Mouse (Mus musculus) testis, postnatal 14 days (tissue): ENCODE data around the gene Urad.

Source experiments
- DNase-seq: peaks from one replicate; pipeline ENCODE4 v3.0.0; 2021; ENCODE audit warnings: low spot score

Gene Urad

GRCm38 (mm10) chr5:147299255-147300000 lies 22.8 kb downstream of the Urad start:
- DNase-seq: no peak

DNA sequence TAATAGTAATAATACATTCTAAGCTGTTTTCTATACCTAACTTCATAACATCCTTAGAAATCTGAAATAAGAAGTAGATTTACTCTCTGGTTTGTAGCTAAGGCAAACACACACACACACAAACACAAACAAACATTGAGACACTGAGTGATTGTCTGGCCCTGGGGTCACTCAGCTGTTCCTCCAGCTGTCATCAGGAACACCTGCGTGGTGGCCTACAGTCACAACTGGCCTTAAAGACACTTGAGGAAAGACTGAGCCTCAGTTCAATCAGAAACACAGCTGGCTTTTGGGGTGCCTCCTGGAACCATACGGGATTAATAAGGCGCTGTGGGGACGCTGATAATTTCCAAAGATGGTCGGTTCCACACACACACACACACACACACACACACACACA lies 25.0 kb downstream of the Urad start:
- no peak for DNase-seq

GRCm38 (mm10) chr5:147294121-147294520 lies 28.1 kb downstream of the Urad start:
- no peak for DNase-seq

GRCm38 (mm10) chr5:147293127-147293910 lies 28.9 kb downstream of the Urad start:
- peak; percentile 73 for DNase-seq

DNA sequence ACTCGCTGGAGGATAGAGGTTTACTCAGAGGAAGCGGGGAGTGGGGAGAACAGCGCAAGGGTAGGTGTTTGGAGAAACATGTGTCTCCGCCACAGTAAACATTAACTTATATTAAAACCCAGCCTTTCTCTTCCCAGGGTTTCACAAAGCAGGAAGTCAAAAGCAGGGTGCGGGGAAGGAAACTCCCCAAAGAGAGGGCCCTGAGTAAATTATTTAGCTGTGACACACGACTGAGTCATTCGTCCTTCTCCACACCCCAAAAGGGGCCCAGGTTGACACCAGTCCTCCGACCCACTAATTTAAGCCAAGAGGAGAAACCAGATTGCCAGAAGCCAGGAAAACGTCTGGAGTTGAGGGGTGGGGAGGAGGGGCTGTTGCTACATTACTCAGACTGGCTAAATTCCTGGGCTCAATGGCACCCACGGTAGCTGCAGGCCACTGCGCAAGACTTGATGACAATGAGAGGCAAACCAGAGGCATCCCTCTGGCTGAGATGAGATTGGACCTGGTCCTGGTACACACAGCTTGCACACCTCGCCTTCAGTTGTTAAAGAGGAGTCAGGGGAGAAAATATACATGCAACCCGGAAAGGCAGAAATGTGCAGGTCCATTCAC lies 29.6 kb downstream of the Urad start:
- no peak for DNase-seq

- DNase-seq: no peak
These were observed 30.3 kb downstream of the Urad start for GRCm38 (mm10) chr5:147291764-147292505.

DNA sequence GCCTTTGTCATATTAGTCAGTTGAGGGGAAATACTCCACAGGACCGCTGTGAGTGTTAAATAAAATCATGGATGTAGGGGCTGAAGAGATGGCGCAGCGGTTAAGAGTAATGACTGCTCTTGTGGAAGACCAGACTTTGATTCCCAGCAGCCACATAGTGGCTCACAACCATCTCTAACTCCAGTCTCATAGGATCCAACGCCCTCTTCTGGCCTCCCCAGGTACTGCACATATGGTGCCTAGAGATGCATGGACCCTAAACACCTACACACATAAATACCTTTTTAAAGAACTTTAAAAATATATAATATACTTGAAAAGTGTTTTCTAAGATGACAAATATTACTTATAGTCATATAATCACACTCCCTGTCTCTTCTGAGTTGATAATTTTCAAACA lies 37.9 kb downstream of the Urad start:
- DNase-seq: no peak

DNA sequence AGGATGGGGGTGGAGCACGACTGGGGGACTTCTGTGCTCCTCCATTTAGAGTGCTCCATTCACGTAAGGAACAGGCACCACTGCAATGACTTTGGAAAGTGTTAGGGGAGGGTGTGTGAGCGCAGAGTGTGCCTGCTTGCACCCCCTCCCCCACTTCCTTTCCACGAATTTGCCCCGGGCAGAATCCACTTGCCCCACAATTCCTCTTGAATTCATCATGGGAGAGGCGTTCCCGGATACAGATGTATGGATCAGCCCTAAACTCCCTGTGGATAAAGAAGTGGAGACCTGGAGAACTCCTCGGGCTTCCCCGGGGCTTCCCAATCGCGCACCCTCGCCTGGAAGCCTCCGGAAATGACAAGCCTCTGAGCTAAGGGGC lies 44.7 kb downstream of the Urad start:
- DNase-seq: no peak

GRCm38 (mm10) chr5:147276701-147277546 lies 45.3 kb downstream of the Urad start:
- no peak for DNase-seq

GRCm38 (mm10) chr5:147275761-147276160 lies 46.5 kb downstream of the Urad start:
- DNase-seq: no peak

DNA sequence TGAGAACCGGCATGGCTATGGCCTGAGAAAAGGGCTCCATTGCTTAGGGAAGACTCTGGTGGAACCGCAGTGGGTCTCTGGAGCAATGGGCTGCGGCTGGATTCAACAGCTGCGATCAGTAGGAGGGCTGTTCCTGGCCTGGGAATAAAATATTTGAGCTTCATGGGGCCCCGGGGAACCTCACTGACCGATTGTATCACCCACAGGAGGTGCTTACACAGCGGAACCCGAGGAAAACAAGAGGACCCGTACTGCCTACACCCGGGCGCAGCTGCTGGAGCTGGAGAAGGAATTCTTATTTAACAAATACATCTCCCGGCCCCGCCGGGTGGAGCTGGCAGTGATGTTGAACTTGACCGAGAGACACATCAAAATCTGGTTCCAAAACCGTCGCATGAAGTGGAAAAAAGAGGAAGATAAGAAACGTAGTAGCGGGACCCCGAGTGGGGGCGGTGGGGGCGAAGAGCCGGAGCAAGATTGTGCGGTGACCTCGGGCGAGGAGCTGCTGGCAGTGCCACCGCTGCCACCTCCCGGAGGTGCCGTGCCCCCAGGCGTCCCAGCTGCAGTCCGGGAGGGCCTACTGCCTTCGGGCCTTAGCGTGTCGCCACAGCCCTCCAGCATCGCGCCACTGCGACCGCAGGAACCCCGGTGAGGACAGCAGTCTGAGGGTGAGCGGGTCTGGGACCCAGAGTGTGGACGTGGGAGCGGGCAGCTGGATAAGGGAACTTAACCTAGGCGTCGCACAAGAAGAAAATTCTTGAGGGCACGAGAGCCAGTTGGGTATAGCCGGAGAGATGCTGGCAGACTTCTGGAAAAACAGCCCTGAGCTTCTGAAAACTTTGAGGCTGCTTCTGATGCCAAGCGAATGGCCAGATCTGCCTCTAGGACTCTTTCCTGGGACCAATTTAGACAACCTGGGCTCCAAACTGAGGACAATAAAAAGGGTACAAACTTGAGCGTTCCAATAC lies 47.8 kb downstream of the Urad start:
- DNase-seq: no peak

- no peak for DNase-seq
These were observed 49.4 kb downstream of the Urad start for GRCm38 (mm10) chr5:147272808-147273345.

DNA sequence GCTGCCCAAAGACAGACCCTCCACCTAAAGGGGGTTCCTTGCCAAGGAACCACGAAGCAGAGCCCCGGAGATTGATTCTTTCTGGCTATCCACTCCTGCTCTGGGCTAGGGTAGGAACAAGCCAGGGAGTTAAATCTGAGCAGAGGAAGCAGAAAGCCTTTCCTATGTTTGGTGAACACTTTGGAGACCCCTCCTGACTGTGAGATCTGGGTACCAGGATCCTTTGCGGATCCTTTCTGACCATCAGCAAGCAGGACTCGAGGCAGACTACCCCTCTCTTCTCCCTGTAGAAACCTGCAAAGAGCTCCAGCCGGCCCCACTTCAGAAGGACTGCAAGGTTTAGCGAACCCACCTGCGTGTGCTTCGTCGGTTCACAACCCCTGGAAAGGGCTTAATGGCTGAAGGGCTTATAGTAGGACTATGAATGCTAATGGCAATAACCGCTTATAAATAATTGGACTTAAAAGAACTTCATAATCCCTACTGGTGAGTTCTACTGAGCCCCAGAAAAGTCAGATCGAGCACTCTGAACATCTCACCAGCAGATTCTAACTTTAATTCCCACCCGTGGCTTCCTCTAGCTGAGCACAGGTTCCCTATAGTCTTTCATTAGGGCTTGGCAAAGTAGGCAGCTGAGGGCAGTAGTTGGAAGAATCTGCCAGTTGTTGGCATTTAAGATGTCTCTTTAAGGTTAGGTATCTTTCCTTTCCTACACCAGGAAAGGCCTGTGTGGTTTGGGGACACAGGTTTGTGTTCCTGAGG lies 50.0 kb downstream of the Urad start:
- DNase-seq: no peak

DNA sequence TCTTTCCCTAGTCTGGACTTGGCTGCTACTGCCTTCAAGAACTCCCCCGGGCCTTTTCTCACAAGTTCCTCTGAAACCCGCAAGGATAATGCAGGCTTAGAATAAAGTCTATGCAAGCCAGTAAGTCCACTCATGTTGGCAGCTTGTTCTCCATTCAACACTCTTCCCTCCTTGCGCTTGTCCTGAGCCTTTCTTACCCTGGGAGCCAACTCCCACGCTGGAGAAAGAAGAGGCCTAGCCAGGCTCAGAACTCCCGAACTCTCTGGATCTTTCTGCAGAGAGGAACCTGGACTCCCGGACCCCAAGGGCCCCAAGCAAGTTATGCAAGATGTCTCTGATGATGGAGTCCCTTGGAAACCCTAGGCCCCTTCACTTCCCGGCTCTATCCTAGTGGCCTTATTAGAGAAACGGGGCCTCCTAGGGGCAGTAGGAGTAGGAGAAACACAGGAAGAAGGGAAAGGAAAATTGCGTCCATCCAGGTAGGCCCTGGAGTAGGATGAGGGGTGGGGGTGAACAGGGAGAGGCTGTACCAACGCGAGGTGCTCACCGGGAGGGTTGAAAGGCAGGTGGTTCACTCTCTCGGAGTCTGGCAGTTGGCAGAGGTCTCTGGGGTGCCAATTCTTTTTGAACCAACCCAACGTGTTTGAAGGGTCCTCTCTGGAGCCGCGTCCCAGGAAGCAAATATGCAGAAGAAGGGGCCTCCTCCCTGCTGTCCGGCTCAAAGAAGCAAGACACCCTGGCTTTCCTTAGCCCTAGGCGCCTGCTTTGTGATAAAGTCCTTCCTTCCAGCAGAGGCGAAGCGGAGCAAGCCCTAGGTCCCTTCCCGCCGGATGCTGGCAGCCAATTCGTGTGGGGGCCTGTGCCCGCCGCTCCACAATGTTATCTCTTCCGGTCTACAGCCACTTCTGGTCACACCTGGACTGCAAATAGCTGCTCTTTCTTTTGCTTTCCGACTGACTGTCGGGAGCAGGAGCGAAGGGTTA lies 51.3 kb downstream of the Urad start:
- no peak for DNase-seq

GRCm38 (mm10) chr5:147269926-147270672 lies 52.1 kb downstream of the Urad start, which contains the start of gene Pdx1:
TSS of gene Pdx1 (plus strand) at chr5:147269959.
- DNase-seq: no peak

GRCm38 (mm10) chr5:147269371-147269770 lies 52.9 kb downstream of the Urad start:
- DNase-seq: no peak

DNA sequence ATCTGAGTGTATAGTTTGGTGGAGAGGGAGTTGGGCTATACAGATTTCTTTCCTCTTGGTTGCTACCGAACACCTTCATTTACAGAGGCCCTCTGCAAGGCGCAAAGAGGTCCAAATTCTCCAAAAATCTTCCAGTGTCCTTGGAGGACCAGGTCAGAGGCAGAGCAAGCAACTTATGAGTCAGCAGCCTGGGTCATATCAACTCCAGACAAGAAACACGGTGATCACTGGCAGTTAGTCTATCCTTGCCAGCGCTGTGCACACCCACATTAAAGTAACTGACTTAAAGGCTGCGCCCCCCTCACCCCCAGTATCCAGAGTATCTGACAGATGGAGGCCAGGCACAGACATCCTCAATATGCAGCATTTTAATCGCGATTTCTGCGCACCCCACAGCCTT lies 53.5 kb downstream of the Urad start:
- DNase-seq: no peak
